Mouse (Mus musculus) thymus, postnatal 4 days (tissue): ENCODE results near the gene Il18r1.
A peak's percentile ranks its signal among the peaks of the same experiment; 100 is the strongest.

ENCODE experiments used
- DNase-seq: peaks from one replicate; pipeline ENCODE4 v3.0.0; 2021

Il18r1 gene

DNA sequence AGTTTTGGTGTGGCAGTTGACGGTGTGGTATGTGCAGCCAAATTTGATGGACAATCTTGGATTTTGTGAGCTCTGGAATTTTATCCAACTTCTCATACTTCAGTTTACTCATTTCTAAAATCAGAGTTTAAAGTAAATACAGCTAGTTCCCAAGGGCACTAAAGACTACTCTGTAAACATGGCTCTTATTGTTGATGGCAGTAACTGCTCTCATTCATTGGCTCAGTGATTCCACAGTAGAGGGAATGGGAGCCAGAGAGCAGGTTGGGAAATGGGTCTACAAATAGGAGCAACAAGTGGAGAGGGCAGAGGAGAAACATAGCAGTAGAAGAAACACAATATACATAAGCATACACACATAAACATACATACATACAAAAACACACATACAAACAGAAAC lies 34.4 kb downstream of the Il18r1 start:
- no peak for DNase-seq

DNA sequence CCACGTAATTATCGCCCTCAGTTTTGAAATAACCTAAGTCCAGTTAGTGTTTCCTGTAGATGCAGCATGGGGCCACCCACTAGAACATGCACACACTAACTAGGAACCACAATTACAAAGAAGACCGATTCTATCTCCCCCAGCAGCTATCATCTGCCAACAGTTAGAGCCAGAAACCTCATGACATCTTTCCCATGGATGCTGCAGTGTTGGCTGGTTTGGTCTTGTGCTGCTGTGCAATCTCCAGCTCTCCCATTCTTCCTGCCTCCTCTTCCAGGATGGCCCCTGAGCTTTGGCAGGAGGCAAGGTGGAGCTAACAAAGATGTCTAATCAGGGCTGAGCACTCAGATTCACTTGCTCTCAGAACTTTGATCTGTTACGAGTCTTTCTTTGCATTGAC lies 35.8 kb downstream of the Il18r1 start:
- no peak for DNase-seq

DNA sequence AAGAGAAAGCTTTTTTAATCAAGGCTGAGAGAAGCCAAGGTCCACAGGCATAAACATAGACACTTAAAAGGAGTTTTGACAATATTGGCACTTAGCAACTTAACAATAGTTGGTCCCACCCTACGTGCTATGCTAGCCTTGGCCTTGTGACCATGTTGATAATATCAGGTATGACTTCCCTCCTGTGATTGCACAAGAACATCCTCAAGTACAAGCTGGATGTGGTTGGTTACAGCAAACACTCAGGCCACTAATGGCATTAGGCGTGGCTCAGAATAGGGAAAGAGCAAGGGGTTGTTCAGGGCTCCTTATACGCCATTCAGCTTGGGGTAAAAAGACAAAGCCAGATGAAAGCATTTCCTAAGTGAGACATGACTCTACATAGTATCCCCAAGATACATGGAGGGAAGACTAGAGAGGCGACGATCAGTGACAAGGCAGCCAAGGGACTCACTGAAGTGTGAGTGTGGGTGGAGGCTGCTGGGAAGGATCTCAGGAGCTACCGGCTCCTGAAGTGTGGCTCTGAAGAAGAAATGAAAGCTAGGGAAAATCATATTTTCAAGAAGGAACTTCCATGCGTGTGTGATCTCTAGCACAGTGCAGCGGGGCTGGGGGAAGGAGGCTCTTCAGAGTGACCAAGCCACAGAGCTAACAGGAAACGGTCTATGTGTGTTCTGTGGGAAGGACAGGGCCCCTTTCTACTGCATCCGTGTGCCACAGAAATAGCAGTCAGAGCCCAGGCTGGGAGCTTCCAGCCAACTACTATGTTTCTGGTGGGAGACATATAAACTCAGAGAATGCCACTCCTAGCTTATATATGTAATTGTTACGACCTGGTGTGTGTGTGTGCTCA lies 36.4 kb downstream of the Il18r1 start:
- no peak for DNase-seq

DNA sequence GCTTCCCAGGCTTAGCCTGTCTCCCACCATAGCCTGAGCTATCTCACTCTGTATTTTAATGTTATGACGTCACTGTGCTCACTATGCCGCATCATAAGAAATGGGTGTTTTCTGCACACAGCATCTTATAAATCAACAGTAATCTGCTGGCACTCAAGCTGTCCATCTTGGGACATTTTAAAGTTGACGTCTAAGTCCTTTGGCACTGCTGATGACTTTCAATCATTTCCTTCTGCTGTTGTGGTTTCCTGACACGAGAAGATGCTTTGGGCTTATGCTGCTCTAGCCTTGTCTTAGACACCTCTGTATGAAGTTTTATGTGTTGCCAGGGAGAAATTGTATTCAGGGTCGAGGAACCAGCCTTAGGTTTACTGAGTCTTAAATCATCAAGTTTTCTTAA lies 39.2 kb downstream of the Il18r1 start:
- no peak for DNase-seq

DNA sequence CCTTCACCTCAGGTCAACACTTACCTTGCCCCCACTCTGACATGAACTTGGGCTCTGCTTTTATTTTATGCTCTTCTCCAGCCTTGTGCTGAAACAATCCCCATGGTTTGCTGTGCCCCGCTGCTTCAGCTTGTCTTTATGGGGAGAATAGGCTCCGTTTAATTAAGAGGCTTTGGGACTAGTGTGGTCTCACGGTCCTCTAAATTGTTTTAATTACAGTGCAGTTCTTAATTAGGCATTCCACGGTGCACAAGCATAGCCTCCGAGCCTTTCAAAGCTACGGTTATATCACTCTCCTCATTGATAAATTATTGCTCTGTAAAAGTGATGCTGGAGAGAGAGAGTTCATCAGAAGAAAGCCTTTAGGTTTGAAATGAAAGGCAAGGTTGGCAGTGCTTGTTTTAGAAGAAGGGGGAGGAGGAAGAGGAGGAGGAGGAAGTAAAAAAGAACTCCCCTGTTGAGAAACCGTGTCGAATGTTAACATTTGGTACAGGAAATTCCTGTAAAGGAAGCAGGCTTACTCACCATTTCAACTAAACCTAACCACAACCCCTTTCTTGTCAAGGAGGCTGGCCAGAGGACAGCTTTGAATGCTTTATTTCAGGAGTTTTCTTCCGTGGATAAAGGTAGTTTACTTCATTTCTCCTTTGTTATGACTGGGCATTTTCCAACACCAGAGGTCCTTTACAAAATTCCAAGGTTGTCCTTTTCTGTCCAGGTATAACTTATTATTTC lies 49.7 kb downstream of the Il18r1 start, which contains the start of gene Il18rap:
Gene Il18rap, plus strand, starts transcription at position 512 of the 735 bp plus-strand sequence.
- no peak for DNase-seq

DNA sequence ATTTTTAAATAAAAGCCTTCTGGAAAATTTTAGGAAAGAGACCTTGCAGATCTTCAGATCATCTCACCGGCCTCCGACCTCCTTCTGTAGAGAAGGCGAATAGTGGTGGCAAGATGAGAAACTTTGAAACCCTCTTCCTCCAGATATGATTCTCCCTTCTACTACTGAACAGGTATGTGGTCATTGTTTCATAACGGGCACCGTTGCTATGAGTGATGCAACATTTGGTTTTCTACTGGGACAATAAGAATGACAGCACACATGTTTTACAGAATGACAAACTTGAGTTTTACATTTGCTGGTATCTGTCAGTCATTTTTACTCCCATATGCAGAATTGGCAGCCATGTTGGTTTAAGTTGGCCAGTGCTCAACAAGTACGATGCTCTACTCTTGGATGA lies 51.0 kb downstream of the Il18r1 start:
- no peak for DNase-seq

DNA sequence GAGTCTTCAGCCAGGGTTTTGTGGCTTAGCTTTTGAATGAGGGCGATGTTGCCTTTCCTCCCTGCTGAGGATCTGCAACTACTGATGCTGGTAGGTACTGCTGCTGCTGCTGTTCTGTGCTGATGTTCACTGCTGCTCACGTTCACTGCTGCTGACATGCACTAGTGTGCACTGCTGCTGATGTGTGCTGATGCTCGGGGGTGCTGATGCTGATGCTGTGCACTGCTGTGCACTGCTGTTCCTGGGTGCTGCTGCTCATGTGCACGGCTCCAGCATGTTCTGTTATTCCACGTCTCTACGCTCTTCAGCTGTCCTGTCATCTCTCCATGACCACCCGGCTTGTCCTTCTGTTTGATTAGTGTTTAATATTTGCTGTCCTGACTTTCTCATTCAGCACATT lies 57.6 kb downstream of the Il18r1 start:
- no peak for DNase-seq

DNA sequence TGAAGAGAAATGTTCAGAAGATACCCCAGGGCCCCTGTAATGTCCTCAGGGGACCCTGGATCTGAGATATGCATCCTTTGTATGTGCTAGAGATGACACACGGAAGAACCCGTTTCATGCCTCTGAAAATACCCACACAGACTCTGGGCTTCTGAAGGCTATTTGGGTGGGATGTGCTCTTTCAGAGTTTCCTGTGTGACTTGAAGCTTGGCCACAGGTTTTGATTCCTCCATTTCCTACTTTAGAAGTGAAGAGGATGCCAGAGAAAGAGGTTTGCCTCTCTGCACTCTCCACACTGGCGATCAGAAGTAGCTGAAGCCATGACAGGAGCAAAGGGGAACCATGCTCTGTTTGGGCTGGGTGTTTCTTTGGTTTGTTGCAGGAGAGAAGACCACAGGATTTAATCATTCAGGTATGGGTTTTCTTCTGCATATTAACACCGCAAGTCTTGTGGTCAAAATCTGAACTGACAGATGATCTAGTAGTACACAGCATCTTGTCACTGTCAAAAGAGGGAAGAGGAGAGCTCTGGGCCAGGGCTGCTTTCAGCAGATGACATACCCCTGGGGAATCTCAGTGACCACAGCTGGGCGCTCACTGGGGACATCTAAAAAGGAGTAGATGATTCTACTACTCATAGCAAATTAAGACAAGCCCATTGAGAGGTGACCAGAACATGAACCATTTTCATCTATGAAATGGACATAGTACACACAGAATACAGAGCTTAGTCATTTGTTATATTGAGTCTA lies 58.8 kb downstream of the Il18r1 start:
- no peak for DNase-seq

DNA sequence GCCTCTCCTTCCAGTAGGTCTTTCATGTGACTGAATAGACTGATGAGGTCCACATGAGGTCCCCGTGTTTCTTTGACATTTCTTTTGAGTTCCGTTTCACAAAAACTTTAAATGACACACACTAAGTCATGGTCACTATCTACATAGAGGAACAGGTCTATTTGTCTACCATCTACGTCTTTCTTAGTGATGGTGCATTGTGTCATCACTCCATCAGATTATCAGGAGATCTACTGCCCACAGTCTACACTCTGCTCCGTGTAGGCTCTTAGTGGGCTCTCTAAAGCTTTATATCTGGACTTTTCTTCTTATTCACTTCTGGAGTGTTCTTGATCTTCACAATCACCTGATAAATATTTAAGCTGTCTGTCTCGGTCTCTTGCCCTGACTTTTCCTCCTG lies 63.9 kb downstream of the Il18r1 start:
- DNase-seq: no peak

DNA sequence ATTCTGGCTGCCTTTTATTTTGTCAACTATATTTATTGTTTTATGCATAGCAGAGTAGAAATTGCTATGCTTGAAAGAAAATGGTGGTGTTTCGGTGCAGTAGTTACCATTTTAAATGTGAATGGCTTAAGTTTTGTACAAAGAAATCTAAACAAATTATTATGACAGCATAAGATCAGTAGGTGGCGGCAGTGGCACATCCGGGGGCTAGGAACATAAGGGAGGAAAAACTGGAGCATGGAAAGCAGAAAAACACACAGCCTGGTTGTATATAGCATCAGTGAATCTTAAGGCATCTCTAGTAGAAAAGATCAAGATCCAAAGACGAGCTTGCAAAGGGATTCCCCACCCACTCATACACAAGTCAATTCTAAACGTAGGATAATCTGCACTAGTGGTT lies 72.2 kb downstream of the Il18r1 start:
- no peak for DNase-seq

DNA sequence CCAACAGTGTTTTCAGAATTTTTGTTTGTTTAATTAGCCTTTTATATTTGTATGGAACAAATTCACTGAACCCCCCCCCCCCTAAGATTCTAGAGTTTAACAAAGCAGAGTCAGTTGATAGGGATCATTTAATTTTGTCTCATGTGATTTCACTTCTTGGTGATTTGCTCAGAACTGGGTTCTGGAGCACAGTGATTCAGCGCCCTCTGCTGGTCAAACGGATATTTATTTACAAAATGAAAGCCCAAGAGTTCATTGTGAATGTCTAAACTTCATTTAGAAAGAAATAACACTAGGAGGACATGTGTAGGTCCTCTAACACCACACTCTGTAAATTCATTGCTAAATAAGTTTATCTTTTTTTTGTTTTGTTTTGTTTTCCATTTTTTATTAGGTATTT lies 79.3 kb downstream of the Il18r1 start:
- peak; percentile 79 for DNase-seq

DNA sequence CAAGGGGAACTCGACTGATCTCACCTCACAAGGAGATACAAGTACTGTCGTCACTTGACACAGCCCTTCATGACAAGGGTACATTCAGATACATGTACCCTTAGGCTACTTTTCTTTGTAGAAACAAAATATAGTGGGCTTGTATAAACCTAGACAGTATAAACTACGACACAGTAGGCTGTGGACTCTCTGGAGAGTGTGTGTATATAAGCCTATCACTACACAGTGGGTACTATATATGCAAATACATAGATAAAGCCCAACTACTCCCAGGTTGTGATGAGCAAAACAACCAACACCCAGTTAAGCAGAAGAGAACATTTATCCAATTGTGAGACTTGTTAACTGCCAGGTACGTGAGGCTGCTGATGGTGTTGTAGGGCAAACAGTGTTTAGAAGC lies 81.3 kb downstream of the Il18r1 start:
- DNase-seq: no peak

DNA sequence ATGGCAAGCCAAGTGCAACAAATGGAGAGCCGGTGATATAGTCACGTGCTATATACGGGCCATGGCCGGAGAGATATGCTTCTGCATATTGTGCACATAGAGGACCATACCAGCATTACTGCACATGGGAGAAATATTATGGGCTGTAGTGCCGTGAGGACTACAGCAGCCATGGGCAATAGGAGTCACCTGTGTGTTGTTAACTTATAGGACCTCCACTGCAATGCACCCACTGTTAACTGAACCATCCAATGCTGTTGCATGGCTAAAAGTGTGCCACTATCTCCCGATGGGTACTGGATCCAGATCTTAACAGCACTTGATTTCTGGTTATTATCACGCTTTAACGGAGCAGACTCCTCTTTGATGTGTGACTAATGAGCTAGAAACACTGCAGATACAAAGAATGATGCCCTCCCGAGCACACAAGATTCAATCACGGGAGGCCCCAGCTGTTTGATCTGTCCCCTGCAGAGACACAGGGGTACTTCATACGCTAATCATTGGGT lies 81.8 kb downstream of the Il18r1 start:
- no peak for DNase-seq

DNA sequence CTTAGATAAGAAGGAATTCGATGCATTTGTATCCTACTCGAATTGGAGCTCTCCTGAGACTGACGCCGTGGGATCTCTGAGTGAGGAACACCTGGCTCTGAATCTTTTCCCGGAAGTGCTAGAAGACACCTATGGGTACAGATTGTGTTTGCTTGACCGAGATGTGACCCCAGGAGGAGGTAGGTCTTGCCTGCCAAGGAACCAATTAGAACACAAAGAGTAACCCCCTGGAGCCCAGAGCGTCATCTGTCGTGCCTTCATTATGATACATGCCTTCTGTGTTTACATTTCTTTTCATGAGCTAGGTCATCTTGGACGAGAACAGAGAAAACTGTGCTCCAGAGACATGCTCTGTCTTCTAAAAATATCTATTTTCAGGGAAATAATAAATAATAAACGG lies 82.4 kb downstream of the Il18r1 start:
- no peak for DNase-seq
